Mouse (Mus musculus) left cerebral cortex, postnatal 14 days (tissue): ENCODE results near the gene Defb15. TPM values are rescaled to one million over a fixed set of nuclear protein-coding genes. Genes with fewer than 3 reads are reported as not detected.
"Not testable (repeated sequence)": the region's sequence is repeated elsewhere in the genome, so short reads cannot be mapped to it uniquely, and the experiment has no call there.

ENCODE experiments used
- DNase-seq, 2 experiments: peaks; one replicate each; pipeline ENCODE4 v3.0.0; 2021 to 2022; ENCODE audit warnings: low spot score in 2 of 2, mixed read lengths in 1 of 2
- intact Hi-C: fragments of 180-260 bp; cut with DNase I; formaldehyde crosslinking; loops from one replicate; pipeline ENCODE4 v1.15.1; 2025
- long read RNA-seq, 2 experiments: library from polyadenylated mRNA; stranded (forward); transcript quantifications; one replicate each; pipeline ENCODE4 v2.0.0; 2021
- total RNA-seq, 2 experiments: library from RNA; stranded (reverse); gene quantifications; 2 replicates each; pipeline ENCODE4 v1.2.3; 2021

Defb15 gene
- not detected for total RNA-seq
- long read RNA-seq, experiment 1: 0 reads
- long read RNA-seq, experiment 2: 0 reads

GRCm38 (mm10) chr8:21932610-21933009 is at the start of gene Defb15:
Gene Defb15, minus strand, starts transcription at chr8:21932710.
- no peak for DNase-seq
- intact Hi-C loops: no loop called here

- DNase-seq: peak; percentile 43 to 58
- intact Hi-C loops: no loop called here
Observed at GRCm38 (mm10) chr8:21981664-21982337, 49.3 kb upstream of the Defb15 start.

GRCm38 (mm10) chr8:21978193-21978592 is 45.7 kb upstream of the Defb15 start:
- peak; percentile 35 to 58 for DNase-seq
- intact Hi-C loops: no loop called here

GRCm38 (mm10) chr8:21969475-21969874 is 37.0 kb upstream of the Defb15 start, which contains the start of gene Ccdc70:
Gene Ccdc70, plus strand, starts transcription at chr8:21969775.
- DNase-seq: no peak
- intact Hi-C loops: loop anchor here (10.0 kb wide), 1 partner anchor 975 kb away; no protein-coding TSS in a partner anchor

GRCm38 (mm10) chr8:21966646-21967045 is 34.1 kb upstream of the Defb15 start:
- no peak for DNase-seq
- intact Hi-C loops: loop anchor here (10.0 kb wide), 1 partner anchor 972 kb away; no protein-coding TSS in a partner anchor

- DNase-seq: no peak
- intact Hi-C loops: loop anchor here (5.0 kb wide), 1 partner anchor 201 kb away; no protein-coding TSS in a partner anchor
Observed at GRCm38 (mm10) chr8:21958414-21958813, 25.9 kb upstream of the Defb15 start, which contains the start of gene Fam90a1a. Gene Fam90a1a, plus strand, starts transcription at chr8:21958714.

GRCm38 (mm10) chr8:21956336-21956735 is 23.8 kb upstream of the Defb15 start:
- intact Hi-C loops: loop anchor here (5.0 kb wide), 1 partner anchor 199 kb away; no protein-coding TSS in a partner anchor
- DNase-seq: no peak

GRCm38 (mm10) chr8:21955321-21955720 is 22.8 kb upstream of the Defb15 start:
- intact Hi-C loops: loop anchor here (5.0 kb wide), 1 partner anchor 198 kb away; no protein-coding TSS in a partner anchor

GRCm38 (mm10) chr8:21947311-21948017 is 15.0 kb upstream of the Defb15 start:
- intact Hi-C loops: no loop called here
- no peak for DNase-seq

More at GRCm38 (mm10) chr8:21955321-21955720, 22.8 kb upstream of the Defb15 start:
- peak; percentile 69 to 74 for DNase-seq

GRCm38 (mm10) chr8:21946462-21946861 is 14.0 kb upstream of the Defb15 start, which contains the start of gene Defb13:
Gene Defb13, plus strand, starts transcription at chr8:21946762.
- intact Hi-C loops: no loop called here
- DNase-seq: no peak

GRCm38 (mm10) chr8:21938052-21938451 is 5.5 kb upstream of the Defb15 start, which contains the start of gene Defb35:
Gene Defb35, plus strand, starts transcription at chr8:21938352.
- DNase-seq, intact Hi-C loops: not testable (repeated sequence)

- intact Hi-C loops, DNase-seq: not testable (repeated sequence)
Observed at GRCm38 (mm10) chr8:21930754-21931153, 1.8 kb downstream of the Defb15 start.

- intact Hi-C loops: no loop called here
Observed at GRCm38 (mm10) chr8:21915625-21916024, 16.9 kb downstream of the Defb15 start.

GRCm38 (mm10) chr8:21912554-21912953 is 20.0 kb downstream of the Defb15 start:
- intact Hi-C loops: no loop called here
- no peak for DNase-seq

More at GRCm38 (mm10) chr8:21915625-21916024, 16.9 kb downstream of the Defb15 start:
- peak in 1 of 2 experiments; percentile 22 for DNase-seq

- intact Hi-C loops: no loop called here
- no peak for DNase-seq
Observed at GRCm38 (mm10) chr8:21911931-21912330, 20.6 kb downstream of the Defb15 start.

GRCm38 (mm10) chr8:21906290-21906689 is 26.2 kb downstream of the Defb15 start, which contains the start of gene Defb11:
Gene Defb11, minus strand, starts transcription at chr8:21906412.
- DNase-seq, intact Hi-C loops: not testable (repeated sequence)

GRCm38 (mm10) chr8:21885321-21885720 is 47.2 kb downstream of the Defb15 start, which contains the start of gene Defb9:
Gene Defb9, minus strand, starts transcription at chr8:21885421.
- DNase-seq, intact Hi-C loops: not testable (repeated sequence)
